Mouse (Mus musculus) right cerebral cortex, postnatal 4 days (tissue): Measurements from ENCODE around the gene 4933405L10Rik.

ENCODE experiments used
- DNase-seq: peaks from one replicate; pipeline ENCODE4 v3.0.0-alpha.2; 2022

Gene 4933405L10Rik

DNA sequence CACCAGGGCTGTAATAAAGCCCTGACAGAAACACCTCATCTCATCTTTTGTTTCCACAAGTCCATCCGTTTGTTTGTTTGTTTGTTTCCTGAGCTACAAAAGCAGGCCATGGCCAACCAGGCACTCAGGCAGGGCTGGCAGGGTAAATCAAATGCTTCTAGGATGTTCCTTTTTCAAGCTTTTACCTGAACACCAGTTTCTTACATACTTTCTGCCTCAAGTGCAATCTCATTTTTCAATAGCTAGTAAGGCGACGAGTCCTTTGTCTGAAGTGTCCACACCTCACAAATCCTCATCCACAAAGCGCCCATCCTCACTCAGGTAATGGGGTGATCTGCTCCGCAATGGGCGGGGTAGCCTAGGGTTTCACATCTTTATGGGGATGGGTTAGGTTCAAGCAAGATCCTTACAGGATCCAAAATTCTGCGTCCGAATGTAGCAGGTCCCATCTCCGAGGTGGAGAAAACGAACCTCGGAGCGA lies 50.4 kb downstream of the 4933405L10Rik start:
- no peak for DNase-seq

DNA sequence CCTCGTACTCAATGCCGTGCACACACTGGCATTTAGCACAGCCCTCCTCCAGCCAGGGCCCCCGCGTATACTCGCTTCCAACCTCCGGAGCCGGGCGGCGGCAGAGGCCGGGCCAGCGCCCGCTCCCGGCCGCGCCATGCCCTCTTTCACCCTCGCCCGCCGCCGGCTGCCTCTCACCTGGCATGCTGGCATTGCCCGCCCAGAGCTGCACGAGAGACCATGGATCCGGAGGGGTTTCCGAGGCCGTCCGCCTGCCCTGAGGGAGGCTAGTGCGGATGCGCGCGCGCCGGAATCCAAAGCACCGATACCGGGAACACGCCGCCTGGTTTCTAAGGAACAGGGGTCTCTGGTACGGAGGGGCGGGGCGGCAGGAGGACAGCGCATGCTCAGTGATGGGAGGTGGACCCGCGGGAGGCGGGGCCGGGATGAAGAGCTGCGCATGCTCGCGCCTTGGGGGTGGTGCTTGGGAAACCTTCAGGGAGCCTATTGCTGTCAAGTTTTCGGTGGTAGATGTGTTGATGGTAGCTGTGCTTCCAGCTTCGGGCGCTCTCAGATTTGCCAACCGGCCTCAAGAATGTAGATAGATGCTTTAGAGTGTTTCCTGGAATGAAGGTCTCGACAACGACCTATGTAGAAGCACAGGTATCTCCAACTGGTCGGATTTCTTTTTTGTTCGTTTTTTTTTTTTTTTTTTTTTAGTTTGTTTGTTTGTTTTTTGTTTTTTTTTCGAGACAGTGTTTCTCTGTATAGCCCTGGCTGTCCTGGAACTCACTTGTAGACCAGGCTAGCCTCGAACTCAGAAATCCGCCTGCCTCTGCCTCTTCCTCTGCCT lies 51.0 kb downstream of the 4933405L10Rik start, which contains the start of gene Gfod2:
Gfod2 (minus strand) TSS at position 388 of the 832 bp plus-strand sequence.
- peak; percentile 99 for DNase-seq
